Mouse (Mus musculus) intestine, embryonic 14.5 days (tissue): ENCODE results near the gene Znrf4. TPM values are rescaled to one million over a fixed set of nuclear protein-coding genes. Genes with fewer than 3 reads are reported as not detected.
"Not testable (repeated sequence)": the region's sequence is repeated elsewhere in the genome, so short reads cannot be mapped to it uniquely, and the experiment has no call there.

Experiments
- ATAC-seq: fragments of 200-750 bp; cut with Nextera tagmentation; replicated peaks from 2 replicates; pipeline ENCODE4 v1.8.0; 2017; ENCODE audit warnings: low read depth, moderate number of reproducible peaks, moderate TSS enrichment, moderate library complexity; ENCODE audit not compliant: low FRiP score, low TSS enrichment
- DNase-seq: peaks from one replicate; pipeline ENCODE4 v3.0.0-alpha.2; 2018; ENCODE audit warnings: low spot score
- H3K27ac ChIP-seq: fragments of 300-500 bp; sonication (generic); 2 replicates; pipeline ENCODE4 v1.5.1; 2014; ENCODE audit warnings: low read depth, mild to moderate bottlenecking, control low read depth
- H3K27me3 ChIP-seq: fragments of 300-500 bp; sonication (generic); replicated peaks from 2 replicates; pipeline ENCODE4 v1.6.1; 2014; ENCODE audit warnings: low read length, control low read depth; ENCODE audit not compliant: control insufficient read depth, insufficient read depth
- H3K36me3 ChIP-seq: fragments of 300-500 bp; sonication (generic); 2 replicates; pipeline ENCODE4 v1.6.1; 2014; ENCODE audit warnings: low read length, control low read depth; ENCODE audit not compliant: control insufficient read depth, insufficient read depth
- H3K4me1 ChIP-seq: fragments of 300-500 bp; sonication (generic); replicated peaks from 2 replicates; pipeline ENCODE4 v1.6.1; 2014; ENCODE audit warnings: low read length, control low read depth, mixed read lengths; ENCODE audit not compliant: control insufficient read depth, insufficient read depth
- H3K4me2 ChIP-seq: fragments of 300-500 bp; sonication (generic); 2 replicates; pipeline ENCODE4 v1.6.1; 2014; ENCODE audit warnings: low read length
- H3K4me3 ChIP-seq: fragments of 300-500 bp; sonication (generic); 2 replicates; pipeline ENCODE4 v1.5.1; 2014; ENCODE audit warnings: low read depth, low read length, control low read depth, mixed read lengths
- H3K9ac ChIP-seq: fragments of 300-500 bp; sonication (generic); 2 replicates; pipeline ENCODE4 v1.6.1; 2014; ENCODE audit warnings: mild to moderate bottlenecking, low read length
- H3K9me3 ChIP-seq: fragments of 300-500 bp; sonication (generic); 2 replicates; pipeline ENCODE4 v1.6.1; 2016; ENCODE audit warnings: low read length, control low read depth; ENCODE audit not compliant: control insufficient read depth
- WGBS: fragments of 180-500 bp; shearing (Covaris S2); extraction: QIAGEN DNeasy Blood & Tissue Kit; methylation state at CpG from one replicate; pipeline ENCODE4 v1.1.7; 2014; 5-methylcytosine and 5-hydroxymethylcytosine counted together
- polyA plus RNA-seq: library from polyadenylated mRNA; unstranded; fragments of >200 nt; fragmentation: Nextera tagmentation; extraction: Ambion mirVana; gene quantifications from 2 replicates; pipeline ENCODE4 v1.2.1, GENCODE M21; 2014

Znrf4 gene
- polyA plus RNA-seq, 1 experiment from 2014 or later: not detected

DNA sequence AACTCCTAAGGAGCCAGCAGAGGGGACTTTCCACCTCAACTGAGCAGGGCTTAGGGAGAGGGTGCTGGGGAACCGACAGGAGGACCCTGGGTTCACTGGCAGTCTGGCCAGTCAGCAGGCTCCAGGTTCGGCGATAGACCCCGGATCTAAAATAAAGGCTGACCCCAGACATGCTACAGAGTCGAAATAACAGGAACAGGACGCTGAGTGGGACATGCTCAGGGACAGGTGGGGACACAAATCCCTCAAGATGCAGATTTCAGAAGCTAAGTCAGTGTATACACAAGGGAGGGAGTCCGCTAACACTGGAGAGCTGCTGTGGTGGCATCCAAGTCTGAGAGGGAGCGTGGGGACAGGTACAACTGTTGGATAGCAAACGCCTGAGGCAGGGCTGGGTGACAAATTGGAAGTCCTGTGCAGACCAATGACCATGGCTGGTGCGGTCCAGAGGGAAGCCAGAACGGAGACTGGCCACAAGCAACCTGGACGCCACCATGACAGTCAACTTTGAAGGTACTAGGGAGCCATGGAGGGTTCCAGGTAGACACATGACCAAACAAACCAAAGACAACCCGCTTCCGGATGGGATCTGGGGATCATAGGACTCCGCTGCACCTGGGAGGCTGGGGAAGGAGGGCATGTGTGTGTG, 5.7 kb downstream of the Znrf4 start:
- peak overlapping the region; percentile 62 for H3K4me3 ChIP-seq
- DNase-seq (peak; percentile 55), ATAC-seq (no peak)
- H3K9me3 ChIP-seq: no peaks in the 10 kb centered on the region
- H3K36me3 ChIP-seq: no peaks in the 10 kb centered on the region
- peaks cover 34% of the 10 kb centered on the region for H3K27me3 ChIP-seq
- H3K9ac ChIP-seq: peak overlapping the region; percentile 65
- peak overlapping the region; percentile 89 for H3K4me2 ChIP-seq
- WGBS: 58% methylated on average over 15 of the region's 15 CpGs
- 0 out of 2 replicates have a peak, but pooled peaks cover 4% of the 10 kb centered on the region for H3K4me1 ChIP-seq
- peak overlapping the region; percentile 89; the same call in 1 of the 2 replicates for H3K27ac ChIP-seq

DNA sequence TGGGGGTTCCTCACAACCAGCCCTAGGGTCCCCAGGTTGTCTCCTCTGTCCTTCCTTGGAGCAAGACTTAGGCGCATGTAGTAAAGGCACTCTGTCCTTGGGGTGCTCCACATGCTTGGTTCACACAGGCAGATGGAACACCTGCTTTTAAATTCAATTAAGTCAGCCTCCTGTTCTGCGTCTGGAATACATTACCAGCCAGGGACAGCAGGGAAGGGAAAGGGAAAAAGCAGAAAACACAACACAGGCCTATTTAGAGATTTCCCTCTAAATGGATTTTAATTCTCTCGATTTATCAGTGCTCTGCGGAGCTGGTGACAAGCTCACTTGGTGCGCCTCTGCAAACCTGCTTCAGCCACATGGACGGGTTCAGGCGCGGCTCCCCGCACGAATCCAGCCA, 6.8 kb downstream of the Znrf4 start:
- WGBS: 77% methylated on average over 10 of the region's 10 CpGs
- DNase-seq (no peak), ATAC-seq (no peak)
- no peak overlapping the region for H3K4me3 ChIP-seq
- H3K9me3 ChIP-seq: no peaks in the 10 kb centered on the region
- H3K27me3 ChIP-seq: peaks cover 22% of the 10 kb centered on the region
- H3K4me2 ChIP-seq: no peak overlapping the region
- H3K36me3 ChIP-seq: no peaks in the 10 kb centered on the region
- H3K9ac ChIP-seq: no peak overlapping the region
- H3K4me1 ChIP-seq: 0 out of 2 replicates have a peak, but pooled peaks cover 4% of the 10 kb centered on the region
- no peak overlapping the region for H3K27ac ChIP-seq

DNA sequence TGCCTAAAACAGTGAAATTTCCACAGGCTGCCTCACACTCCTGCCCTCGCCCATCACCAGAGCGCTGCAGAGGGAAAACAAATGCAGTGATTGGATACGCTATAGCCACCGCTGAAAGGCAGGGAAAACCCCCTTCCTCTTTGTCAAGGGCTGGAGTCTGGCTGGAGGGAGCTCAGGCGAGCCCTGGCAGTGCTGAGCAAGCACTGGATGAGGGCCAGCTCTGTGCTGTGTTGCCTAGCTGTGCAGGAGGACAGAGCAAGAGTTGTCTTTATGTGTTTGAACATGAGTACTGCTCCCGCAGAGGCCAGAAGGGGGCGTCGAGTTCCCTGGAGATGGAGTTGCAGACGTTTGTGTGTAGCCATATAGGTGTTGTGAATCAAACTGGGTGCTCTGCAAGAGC, 9.7 kb downstream of the Znrf4 start:
- H3K9ac ChIP-seq: no peak overlapping the region
- H3K27ac ChIP-seq: no peak overlapping the region
- no peaks in the 10 kb centered on the region; the same call in 1 of the 2 replicates for H3K9me3 ChIP-seq
- no peaks in the 10 kb centered on the region for H3K36me3 ChIP-seq
- DNase-seq: no peak
- H3K4me3 ChIP-seq: no peak overlapping the region
- H3K4me2 ChIP-seq: no peak overlapping the region
- WGBS: 29% methylated on average over 9 of the region's 9 CpGs
- no peak for ATAC-seq
- H3K27me3 ChIP-seq: no peaks in the 10 kb centered on the region
- H3K4me1 ChIP-seq: 0 out of 2 replicates have a peak, but pooled peaks cover 4% of the 10 kb centered on the region

DNA sequence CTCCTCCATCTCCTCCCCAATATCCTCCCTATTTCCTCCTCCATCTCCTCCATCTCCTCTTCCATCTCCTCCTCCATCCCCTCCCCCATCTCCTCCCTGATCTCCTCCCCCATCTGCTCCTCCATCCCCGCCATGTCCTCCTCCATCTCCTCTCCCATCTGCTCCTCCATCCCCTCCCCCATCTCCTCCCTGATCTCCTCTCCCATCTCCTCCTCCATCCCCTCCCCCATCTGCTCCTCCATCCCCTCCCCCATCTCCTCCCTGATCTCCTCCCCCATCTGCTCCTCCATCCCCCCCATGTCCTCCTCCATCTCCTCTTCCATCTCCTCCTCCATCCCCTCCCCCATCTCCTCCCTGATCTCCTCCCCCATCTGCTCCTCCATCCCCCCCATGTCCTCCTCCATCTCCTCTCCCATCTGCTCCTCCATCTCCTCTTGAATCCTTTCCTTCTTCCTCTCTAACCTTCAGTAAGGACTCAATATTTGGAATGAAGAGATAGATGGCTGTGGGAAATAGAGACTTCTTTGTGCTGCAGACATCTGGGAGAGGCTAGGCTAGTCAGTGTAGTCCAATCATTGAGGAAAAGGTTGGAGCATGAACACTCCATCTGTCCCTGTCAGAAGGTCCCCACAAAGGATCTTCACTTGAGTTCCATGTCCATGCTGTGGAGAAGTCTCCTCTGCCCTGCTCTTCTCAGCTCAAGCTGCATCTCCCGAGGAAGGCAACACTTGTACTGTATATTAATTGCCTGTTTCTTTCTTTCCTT, 10.4 kb downstream of the Znrf4 start:
- H3K27me3 ChIP-seq, H3K36me3 ChIP-seq, H3K9me3 ChIP-seq, DNase-seq, H3K4me1 ChIP-seq, H3K4me2 ChIP-seq, H3K9ac ChIP-seq, ATAC-seq, H3K27ac ChIP-seq, H3K4me3 ChIP-seq: not testable (repeated sequence)
- WGBS: 42% methylated on average over 2 of the region's 2 CpGs

DNA sequence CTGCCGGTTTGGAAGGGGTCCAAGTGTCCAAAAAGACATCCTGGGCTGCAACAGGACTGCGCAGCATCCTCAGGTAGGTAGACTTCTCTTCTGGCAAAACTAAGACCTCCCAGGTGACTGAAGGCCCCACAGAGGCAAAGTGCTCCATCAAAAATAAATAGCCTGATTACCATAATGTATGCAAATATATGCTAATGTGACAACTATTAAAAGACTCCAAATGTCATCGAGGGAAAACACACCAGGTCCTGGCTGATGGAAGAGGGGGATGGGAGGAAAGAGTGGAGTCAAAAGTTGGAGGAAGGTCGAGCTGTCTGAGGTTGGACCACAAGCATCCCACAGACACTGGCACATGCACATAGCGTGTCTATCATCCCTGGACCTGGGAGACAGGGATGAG, 13.0 kb downstream of the Znrf4 start:
- no peaks in the 10 kb centered on the region for H3K27me3 ChIP-seq
- no peak for DNase-seq
- no peak overlapping the region for H3K4me2 ChIP-seq
- no peaks in the 10 kb centered on the region for H3K4me1 ChIP-seq
- no peaks in the 10 kb centered on the region for H3K36me3 ChIP-seq
- 81% methylated on average over 5 of the region's 5 CpGs for WGBS
- no peak for ATAC-seq
- no peak overlapping the region for H3K27ac ChIP-seq
- peaks cover 20% of the 10 kb centered on the region for H3K9me3 ChIP-seq
- H3K9ac ChIP-seq: no peak overlapping the region
- no peak overlapping the region for H3K4me3 ChIP-seq

DNA sequence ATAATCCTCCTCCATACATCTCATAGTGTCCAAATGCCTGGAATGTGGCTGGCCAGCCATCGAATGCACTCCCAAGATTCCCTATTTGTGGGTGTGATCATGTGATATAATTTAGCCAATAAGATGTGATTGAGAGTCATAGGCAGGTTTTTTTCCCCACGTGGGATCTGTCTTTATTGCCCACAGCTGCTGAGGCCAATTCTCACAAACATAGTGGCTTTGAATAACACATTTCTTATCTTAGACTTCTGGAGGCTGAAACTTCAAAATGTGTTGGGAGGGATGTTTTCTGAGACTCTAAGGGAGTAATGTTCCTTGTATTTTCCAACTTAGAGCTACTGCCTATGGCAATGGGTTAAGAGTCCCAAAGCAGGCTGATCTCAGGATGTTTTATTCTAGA, 17.8 kb downstream of the Znrf4 start:
- no peaks in the 10 kb centered on the region for H3K36me3 ChIP-seq
- H3K4me3 ChIP-seq: no peak overlapping the region
- WGBS: 59% methylated on average over 2 of the region's 2 CpGs
- no peaks in the 10 kb centered on the region for H3K27me3 ChIP-seq
- DNase-seq (no peak), ATAC-seq (no peak)
- no peak overlapping the region for H3K4me2 ChIP-seq
- no peak overlapping the region for H3K27ac ChIP-seq
- H3K4me1 ChIP-seq: no peaks in the 10 kb centered on the region
- peaks cover 38% of the 10 kb centered on the region for H3K9me3 ChIP-seq
- H3K9ac ChIP-seq: no peak overlapping the region

DNA sequence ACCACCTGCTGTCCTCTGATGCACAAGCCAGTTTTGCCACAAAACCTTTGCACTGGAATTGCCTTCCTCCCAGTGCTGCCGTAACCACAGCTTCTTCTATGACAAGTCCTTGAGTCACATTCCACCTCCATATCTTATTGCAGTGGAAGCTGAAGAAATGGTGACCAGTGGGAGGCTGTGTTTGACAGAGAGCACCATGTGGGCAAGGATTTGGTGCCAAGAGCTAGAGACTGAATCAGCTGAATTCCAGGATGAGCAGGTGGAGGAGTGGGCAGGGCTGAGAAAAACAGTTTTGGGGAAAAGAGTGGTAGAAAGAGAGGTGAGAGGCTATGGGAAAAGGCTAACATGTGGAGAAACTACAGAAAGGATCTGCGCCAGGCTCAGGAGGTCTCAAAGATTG, 18.4 kb downstream of the Znrf4 start:
- Histone ChIP-seq H3K36me3 (no peaks in the 10 kb centered on the region), H3K9ac (no peak overlapping the region), H3K27me3 (no peaks in the 10 kb centered on the region), H3K9me3 (peaks cover 38% of the 10 kb centered on the region), H3K27ac (no peak overlapping the region), H3K4me2 (no peak overlapping the region), H3K4me1 (no peaks in the 10 kb centered on the region), H3K4me3 (no peak overlapping the region)
- DNase-seq (no peak), ATAC-seq (no peak)
- 92% methylated on average over 2 of the region's 2 CpGs for WGBS

DNA sequence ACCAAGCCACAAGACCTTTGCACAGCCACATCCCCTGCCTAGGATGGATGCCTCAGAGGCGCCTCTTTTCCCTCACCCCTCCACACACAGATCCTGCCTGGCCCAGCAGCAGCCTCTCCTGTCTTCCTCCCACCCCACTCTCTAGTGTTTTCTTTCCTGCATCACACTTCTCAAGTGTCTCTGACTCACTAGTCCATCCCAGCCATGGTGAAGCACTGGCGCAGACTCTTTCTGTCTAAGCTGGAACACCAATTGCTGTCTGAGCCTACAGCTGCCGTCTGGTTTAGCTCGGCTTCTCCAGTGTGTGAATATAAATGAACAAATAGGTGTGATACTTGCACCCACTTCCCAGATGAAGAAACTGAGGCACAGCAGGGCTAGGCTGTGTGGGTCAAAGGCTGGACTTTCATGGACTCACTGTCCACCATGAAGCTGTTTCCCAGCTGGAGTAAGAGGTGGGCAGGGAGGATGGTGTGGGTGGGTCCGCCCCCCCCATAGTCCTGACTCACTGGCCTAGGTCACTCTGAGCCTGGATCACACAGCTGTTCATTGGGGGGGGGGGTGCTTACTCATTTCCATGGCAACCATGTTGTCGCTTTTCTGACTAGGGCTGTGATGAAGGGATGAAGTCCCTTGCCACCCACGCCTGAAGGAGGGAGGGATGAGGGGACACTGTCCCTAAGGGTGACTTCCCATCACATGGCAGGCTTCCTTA, 21.6 kb downstream of the Znrf4 start:
- Histone ChIP-seq H3K27me3 (no peaks in the 10 kb centered on the region), H3K4me3 (no peak overlapping the region), H3K4me2 (no peak overlapping the region), H3K9ac (no peak overlapping the region), H3K36me3 (no peaks in the 10 kb centered on the region), H3K4me1 (no peaks in the 10 kb centered on the region; the same call in 1 of the 2 replicates), H3K27ac (no peak overlapping the region), H3K9me3 (peaks cover 27% of the 10 kb centered on the region)
- 84% methylated on average over 7 of the region's 7 CpGs for WGBS
- ATAC-seq (no peak), DNase-seq (no peak)
